Mouse (Mus musculus): Measurements from ENCODE around the gene Scd2. TPM values are rescaled to one million over a fixed set of nuclear protein-coding genes. Genes with fewer than 3 reads are reported as not detected.
A peak's percentile ranks its signal among the peaks of the same experiment; 100 is the strongest.
"Not testable (repeated sequence)": the region's sequence is repeated elsewhere in the genome, so short reads cannot be mapped to it uniquely, and the experiment has no call there.

Scd2 gene
- total RNA-seq (2021) (1,000 to 10,000 TPM in 1 of 2 experiments, 100 to 1,000 TPM in 1; 845 to 1,065 TPM), polyA plus RNA-seq (2012; rRNA removed) (432 and 748 TPM in 2 replicates)
- long read RNA-seq, full-length matches to known transcripts = 216 of 332 reads
- long read RNA-seq, partial matches to known transcripts = 101 of 332 reads
- long read RNA-seq, other reads (novel, unspliced or antisense) = 15 of 332 reads

GRCm38 (mm10) chr19:44292941-44293768 lies at the start of gene Scd2:
Gene Scd2 (plus strand): TSS chr19:44293674.
- peak; percentile 58 for DNase-seq

- DNase-seq = peak; percentile 43
These were observed 47.7 kb upstream of the Scd2 start for GRCm38 (mm10) chr19:44245761-44246171.

- DNase-seq = peak; percentile 65
These were observed 47.0 kb upstream of the Scd2 start for GRCm38 (mm10) chr19:44246341-44246911.

GRCm38 (mm10) chr19:44247281-44248080 lies 46.0 kb upstream of the Scd2 start:
- DNase-seq = peak; percentile 39

- DNase-seq = peak; percentile 98
These were observed 45.2 kb upstream of the Scd2 start for GRCm38 (mm10) chr19:44248081-44248853.

GRCm38 (mm10) chr19:44248854-44249351 lies 44.6 kb upstream of the Scd2 start:
- DNase-seq = no peak

- DNase-seq = not testable (repeated sequence)
These were observed 42.3 kb upstream of the Scd2 start for GRCm38 (mm10) chr19:44251138-44251537.

GRCm38 (mm10) chr19:44251936-44252558 lies 41.4 kb upstream of the Scd2 start:
- DNase-seq = no peak

GRCm38 (mm10) chr19:44254106-44254505 lies 39.4 kb upstream of the Scd2 start:
- DNase-seq = not testable (repeated sequence)

GRCm38 (mm10) chr19:44257377-44257966 lies 36.0 kb upstream of the Scd2 start:
- DNase-seq = no peak

GRCm38 (mm10) chr19:44259484-44259883 lies 34.0 kb upstream of the Scd2 start:
- no peak for DNase-seq

GRCm38 (mm10) chr19:44260487-44260886 lies 33.0 kb upstream of the Scd2 start:
- DNase-seq = no peak

GRCm38 (mm10) chr19:44261774-44262173 lies 31.7 kb upstream of the Scd2 start:
- no peak for DNase-seq

GRCm38 (mm10) chr19:44263581-44263980 lies 29.9 kb upstream of the Scd2 start:
- DNase-seq = no peak

GRCm38 (mm10) chr19:44264226-44264625 lies 29.2 kb upstream of the Scd2 start:
- DNase-seq = no peak

GRCm38 (mm10) chr19:44265300-44265699 lies 28.2 kb upstream of the Scd2 start:
- DNase-seq = peak; percentile 73

- no peak for DNase-seq
These were observed 27.6 kb upstream of the Scd2 start for GRCm38 (mm10) chr19:44265911-44266337.

- no peak for DNase-seq
These were observed 27.0 kb upstream of the Scd2 start for GRCm38 (mm10) chr19:44266458-44266823.

GRCm38 (mm10) chr19:44266824-44267498 lies 26.5 kb upstream of the Scd2 start:
- peak; percentile 96 for DNase-seq

- DNase-seq = no peak
These were observed 25.9 kb upstream of the Scd2 start for GRCm38 (mm10) chr19:44267499-44268002.
